12 mouse cellular contexts compared by ENCODE assay signal in genomic region chr8:111931721-111932120, GRCm38 (mm10). TPM values are rescaled to one million over a fixed set of nuclear protein-coding genes. Genes with fewer than 3 reads are reported as not detected.
"Had no signal": no experiment of that assay in that cellular context is flagged by ENCODE, and none has a peak within 500 bp of the region (broad histone marks: within the 10 kb centered on the region; RNA-seq: fewer than 3 reads in every experiment).

No protein-coding gene starts in this region.

- H3K27ac ChIP-seq: midbrain, embryonic 12.5 days; neural tube, embryonic 12.5 days had no signal

- H3K9me3 ChIP-seq: limb, embryonic 15.5 days; midbrain, embryonic 12.5 days; neural tube, embryonic 12.5 days had no signal

- H3K36me3 ChIP-seq: limb, embryonic 15.5 days; midbrain, embryonic 12.5 days; neural tube, embryonic 12.5 days had no signal

- DNase-seq: kidney, adult 8-10 months; kidney, postnatal 36 days; layer of hippocampus, adult 9-11 months; layer of hippocampus, postnatal 36 days; lung, adult 18-20 months; thymus, postnatal 36 days had no signal

- H3K27me3 ChIP-seq: limb, embryonic 15.5 days; midbrain, embryonic 12.5 days; neural tube, embryonic 12.5 days had no signal

- H3K9ac ChIP-seq: limb, embryonic 15.5 days; midbrain, embryonic 12.5 days; neural tube, embryonic 12.5 days had no signal

- H3K4me3 ChIP-seq: neural tube, embryonic 12.5 days had no signal

RNA-seq across cellular contexts. Expression of gene Chst5, which starts 21.5 kb away (rescaled TPM):
- total RNA-seq: megakaryocyte-erythroid progenitor cell, adult 5-6 weeks; neutrophil, adult 5-6 weeks had no signal
- polyA plus RNA-seq: spleen, adult 2 months had no signal
